Mouse (Mus musculus) cerebellum, postnatal 10 days (tissue): ENCODE measurements at regions not wholly inside any gene's neighbourhood (a gene's known extent, or its start where the extent isn't known, plus 50 kb on each side); places are given as distances from the start of the nearest gene placed in this dataset.
"Not testable (repeated sequence)": the region's sequence is repeated elsewhere in the genome, so short reads cannot be mapped to it uniquely, and the experiment has no call there.

Source experiments
- DNase-seq, 2 experiments: peaks; one replicate each; pipeline ENCODE4 v3.0.0; 2021; ENCODE audit warnings: mixed read lengths in 2 of 2

DNA sequence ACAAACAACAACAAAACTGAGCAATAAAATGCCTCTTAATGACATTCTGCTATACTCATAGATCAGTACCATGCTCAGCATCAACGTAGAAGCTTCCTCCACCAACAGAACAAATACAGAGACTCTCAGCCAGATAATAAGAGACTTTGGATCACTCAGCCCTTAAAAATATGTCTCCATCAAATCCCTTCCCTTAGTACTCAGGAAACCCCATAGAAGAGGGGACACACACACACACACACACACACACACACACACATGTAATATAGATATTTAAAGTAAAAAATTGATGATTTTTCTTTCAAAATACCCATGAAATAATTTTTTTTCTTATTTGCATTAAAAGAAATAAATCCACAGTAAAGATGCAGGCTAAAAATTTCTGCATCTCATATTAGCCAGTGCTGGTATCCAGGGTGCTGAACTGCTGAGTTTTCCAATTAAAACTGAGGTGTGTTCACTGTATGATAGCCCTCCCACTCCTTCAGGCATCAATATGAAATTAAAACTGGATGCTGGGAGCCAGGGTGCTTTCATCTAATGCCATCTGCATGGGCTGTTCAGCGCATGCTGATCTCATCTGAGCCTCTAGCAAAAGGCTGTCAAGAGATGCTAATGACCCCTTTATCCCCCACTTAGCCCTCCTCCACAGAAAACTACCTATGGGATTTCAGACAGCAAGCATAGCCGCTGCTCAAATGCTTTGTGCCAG is 321.0 kb downstream of the Tm4sf1 start:
- DNase-seq, result no peak

- DNase-seq, result no peak
These were observed 335.8 kb downstream of the Tm4sf1 start for GRCm38 (mm10) chr3:56966008-56966407.

DNA sequence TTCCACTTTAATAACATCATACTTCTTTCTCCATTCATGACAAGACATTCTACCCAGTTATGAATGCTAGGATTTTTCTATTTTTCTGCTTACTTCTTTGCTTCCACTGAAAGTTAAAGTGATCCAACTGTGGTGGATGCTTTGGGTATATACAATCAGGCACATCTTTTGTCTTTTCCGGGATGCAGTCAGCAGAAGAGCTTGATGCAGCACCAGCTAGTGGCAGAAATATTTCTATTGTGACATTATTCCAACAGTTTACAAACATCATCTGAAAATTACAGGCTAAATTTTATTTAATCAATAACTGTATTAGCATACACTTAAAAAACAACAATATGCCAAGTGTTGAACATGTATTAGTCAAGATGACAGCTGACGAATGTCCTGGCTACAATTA is 336.3 kb downstream of the Tm4sf1 start:
- no peak for DNase-seq

DNA sequence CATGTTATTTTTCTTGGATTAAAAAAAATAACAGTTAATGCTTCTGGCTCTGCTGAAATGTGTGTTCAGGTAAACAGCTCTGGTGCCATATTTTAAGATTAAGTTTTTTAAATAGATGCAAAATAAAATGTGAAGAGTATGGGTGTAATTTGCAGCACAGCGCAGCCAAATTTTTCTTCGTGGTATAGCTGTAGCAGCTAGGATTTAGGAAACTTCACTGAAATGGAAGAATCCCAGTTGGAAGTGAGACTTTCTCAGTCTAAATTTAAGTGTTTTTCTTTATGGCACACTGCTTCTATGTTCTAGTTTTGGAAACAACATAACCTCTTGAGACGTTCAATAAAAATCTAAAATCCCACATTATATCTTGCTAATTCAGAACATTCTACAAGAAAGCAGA is 337.6 kb downstream of the Tm4sf1 start:
- DNase-seq, result no peak

DNA sequence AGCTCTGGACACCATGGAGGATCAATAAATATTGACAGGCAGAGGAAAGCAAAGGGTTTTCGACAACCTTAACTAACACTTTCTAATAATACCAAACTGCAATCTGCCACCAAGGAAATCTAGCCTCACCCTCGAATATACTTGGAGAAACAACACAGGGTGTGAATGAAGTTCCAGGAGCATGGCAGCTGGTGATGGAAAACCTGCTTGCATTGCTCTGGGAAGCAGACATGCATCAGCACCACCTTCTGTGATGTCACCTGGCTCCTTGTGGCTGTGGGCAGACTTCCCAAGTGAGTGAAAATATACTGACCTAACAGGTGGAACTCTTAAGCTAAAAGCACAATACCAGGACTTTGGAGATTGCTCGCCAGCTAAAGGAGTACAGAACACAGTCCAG is 338.5 kb downstream of the Tm4sf1 start:
- peak; percentile 69 to 71 for DNase-seq

- peak; percentile 72 to 77 for DNase-seq
These were observed 339.4 kb downstream of the Tm4sf1 start for GRCm38 (mm10) chr3:56962248-56963013.

GRCm38 (mm10) chr3:56956978-56957377 is 344.8 kb downstream of the Tm4sf1 start:
- no peak for DNase-seq

DNA sequence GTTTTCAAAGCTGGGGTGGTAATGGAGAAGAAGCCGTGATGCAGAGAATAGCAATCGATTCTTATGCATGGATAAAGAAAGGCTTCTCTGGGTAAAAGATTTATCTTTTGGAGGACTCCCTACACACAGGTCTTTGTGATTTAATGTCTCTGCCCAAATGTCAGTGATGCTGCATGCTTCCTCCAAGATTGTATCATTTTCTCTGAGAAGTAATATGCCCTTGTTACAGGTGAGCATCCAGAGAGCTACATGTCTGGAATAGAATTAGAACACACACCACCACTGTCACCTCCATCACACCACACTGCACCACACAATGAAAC is 346.0 kb downstream of the Tm4sf1 start:
- no peak for DNase-seq

DNA sequence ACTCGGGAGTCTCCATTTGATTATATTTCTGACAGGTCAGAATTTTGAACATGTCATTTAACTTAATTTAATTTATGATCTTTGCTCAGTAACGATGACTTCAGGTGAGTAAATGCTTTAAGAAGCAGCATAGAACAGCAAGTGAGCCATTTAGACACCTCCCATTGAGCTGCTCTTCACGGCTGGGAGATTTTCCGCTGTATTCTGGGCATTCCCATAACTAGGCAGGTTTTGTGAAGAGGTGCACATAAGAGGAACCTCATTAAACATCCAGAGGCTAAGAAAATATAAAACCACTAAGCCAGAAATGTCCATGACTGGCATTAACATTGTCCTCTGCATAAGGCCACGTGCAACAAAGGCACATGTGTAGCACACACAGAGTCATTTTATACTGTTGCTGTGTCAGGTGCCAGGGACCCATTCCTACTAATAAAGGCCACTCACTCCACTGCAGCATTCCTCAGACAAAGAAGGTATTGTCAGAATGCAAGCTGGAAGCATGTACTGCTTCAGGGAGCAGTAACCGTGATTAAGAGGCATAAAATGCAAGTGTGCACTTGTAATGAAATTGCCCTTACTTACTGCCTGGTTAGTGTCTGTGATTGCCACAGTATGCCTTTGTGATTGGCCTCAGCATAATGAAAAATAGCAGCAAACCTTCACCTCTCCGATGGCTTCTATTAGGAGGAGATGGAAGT is 346.5 kb downstream of the Tm4sf1 start:
- DNase-seq, result peak in 1 of 2 experiments; percentile 11

DNA sequence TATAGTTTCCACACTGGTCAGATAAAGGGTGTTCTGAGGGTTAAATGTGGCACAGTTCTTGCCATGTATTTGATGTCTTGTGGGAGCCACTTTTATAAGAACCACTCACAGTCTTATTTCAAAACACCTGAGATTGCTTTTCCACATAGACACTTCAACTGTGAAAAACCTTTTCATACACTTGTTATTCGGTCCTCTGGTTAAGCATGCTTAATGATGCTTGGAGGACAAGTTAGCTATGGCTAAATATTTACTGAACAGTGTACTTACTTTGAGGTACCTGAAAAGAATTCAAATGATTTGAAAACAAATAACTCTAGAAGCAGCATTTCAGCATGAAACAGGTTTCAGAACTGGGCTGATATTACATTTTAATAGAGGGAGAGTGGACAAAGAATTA is 359.2 kb downstream of the Tm4sf1 start:
- not testable (repeated sequence) for DNase-seq

GRCm38 (mm10) chr3:56928940-56929339 is 372.8 kb downstream of the Tm4sf1 start:
- DNase-seq, result not testable (repeated sequence)

GRCm38 (mm10) chr3:56898491-56898890 is 403.3 kb downstream of the Tm4sf1 start:
- no peak for DNase-seq

GRCm38 (mm10) chr3:56877062-56877461 is 424.7 kb downstream of the Tm4sf1 start:
- no peak for DNase-seq

DNA sequence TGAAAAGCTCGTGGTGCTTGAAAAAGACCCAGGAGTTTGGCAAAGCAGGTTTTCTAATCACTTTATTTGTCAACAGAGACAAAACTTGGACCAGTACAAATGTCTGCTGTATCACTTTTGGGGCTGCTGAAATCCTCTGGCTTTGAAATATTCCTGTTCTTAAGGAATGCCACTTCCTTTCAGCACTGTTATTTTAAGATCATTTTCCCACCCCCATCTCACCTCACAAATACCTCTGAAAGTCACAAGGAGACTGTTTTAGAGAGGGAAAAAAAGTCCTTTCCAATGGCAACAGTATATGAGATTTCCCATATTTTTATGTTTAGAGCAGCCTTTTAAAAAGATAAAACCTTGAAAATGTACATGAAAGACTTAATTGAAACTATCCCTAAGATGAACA is 438.2 kb downstream of the Tm4sf1 start:
- DNase-seq, result no peak

DNA sequence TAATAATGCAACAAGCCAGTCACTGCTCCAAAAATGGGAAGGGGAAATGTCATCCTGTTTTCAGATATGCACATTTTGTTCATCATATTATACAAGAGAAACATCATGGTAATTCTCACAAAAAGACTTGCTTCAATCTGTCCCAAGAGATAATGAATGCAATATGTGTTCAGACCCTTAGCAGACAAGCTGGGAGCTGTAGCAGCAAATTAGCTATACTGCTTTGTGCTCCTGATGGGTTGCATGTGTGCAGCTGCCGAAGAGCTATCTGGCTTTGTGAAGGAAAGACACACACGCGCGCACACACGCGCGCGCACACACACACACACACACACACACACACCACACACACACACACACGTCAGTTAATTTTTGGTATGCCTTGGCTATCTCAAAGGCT is 441.9 kb downstream of the Tm4sf1 start:
- no peak for DNase-seq

GRCm38 (mm10) chr3:56845462-56845770 is 456.4 kb downstream of the Tm4sf1 start:
- DNase-seq, result no peak

DNA sequence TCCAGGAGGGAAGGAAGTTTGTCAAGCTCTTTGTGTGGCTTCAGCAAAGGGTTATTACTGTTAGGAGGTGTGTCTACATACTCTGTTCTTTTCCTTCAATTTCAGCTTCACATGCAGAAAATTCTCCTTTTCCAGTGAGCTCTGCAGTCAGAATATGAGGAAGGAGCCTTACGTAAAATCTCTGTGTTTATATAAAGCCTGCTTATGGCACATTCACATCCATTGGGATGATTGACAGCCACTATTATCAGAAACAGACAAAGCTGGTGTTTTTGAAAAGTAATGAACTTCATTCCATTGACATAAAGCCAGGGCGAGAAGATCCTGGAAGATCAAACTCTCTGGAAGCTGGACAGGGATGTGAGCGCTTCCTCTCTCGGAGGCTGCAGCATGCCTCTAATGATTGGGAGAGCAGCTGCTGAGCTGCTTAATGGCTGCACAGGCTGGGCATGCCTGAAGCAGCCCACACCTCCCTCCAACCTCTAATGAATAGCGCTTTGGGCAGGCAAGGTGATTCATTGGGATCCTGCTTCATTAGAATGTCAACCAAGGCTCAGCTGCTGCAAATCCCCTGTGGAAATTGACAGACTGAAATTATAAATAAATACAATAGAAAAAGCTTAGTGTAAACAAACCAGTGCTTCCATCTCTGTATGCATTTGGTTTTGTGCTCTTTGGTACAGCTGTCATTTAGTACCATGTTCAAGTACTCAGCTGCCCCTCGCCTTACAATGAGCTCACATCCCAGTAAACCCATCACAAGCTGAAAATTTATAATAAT is 456.9 kb downstream of the Tm4sf1 start:
- DNase-seq, result peak; percentile 10 to 14

- no peak for DNase-seq
These were observed 464.6 kb downstream of the Tm4sf1 start for GRCm38 (mm10) chr3:56837176-56837575.

DNA sequence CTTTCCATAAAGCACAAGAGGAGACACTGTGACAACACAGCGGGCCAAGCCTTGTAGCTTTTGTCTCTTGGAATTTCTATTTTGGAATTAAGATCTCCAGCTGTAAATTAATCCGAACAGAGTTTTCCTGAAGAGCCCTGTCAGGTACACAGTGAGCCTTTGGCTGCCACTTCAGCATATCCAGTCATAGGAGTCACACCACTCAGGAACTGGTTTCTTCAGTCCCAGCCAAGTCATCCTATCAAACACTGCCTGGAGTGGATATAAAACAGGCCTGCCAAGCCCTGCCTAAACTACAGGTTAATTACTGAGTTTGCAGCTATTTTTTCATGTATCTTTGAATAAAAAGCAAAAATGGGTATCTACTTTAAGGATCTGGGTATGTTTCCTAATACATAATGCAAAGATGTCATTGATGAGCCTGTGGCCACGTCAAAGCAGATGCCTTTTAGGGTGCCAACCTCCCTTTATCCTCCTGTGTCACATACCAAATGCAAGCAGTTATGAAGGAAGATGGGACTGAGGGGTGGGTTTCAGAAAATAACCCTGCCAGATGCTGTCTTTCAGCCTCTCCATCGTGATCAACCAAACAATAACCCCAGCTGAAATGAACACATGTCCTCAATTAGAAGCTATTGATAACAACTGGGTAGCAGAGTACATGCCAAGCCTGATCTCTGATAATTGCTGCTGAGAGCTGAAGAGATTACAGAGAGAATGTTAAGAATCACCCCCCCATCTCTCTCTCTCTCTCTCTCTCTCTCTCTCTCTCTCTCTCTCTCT is 471.3 kb downstream of the Tm4sf1 start:
- DNase-seq, result no peak

GRCm38 (mm10) chr3:56824157-56824556 is 477.6 kb downstream of the Tm4sf1 start:
- DNase-seq, result no peak

DNA sequence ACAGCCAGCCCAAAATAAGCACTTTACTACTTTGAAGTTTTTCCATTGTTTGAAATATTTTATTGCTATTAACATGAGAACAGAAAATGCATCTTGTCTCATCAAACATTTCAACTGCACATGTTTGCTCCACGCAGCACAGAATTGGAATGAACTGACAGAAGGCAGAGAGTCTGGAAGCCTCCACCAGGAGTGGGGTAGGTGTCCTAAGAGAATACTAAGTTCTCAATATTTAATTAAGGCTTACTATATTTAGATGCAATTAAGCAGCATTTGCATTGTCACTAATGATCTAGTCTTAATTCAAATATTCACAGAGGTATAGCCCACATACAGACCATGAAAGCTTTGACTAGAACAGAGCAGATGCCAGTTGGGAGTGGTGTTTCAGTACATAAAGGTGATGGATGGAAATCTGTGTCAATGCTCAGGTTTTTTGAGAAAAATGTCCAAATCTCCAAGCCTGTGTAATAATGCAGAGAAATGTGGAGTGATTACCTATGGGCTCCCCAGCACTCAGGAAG is 491.2 kb downstream of the Tm4sf1 start:
- DNase-seq, result no peak

DNA sequence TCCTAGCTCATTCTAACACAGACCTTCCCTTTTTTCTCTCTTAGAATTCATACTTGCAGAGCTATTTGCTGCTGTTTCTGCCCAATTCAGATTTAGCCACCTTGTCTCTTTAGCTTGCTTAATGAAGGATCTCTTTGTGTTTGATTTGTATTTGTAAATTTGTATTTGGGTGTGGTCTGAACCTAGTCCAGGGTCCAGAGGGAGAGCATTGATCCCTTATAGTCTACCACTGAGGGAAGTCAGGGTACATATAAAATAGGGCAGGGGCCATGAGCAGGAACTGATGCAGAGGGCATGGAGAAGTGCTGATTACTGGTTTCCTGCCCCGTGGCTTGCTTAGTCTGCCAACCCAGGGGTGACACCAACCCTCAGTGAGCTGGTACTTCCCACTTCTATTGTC is 508.7 kb downstream of the Tm4sf1 start:
- no peak for DNase-seq
